Mouse (Mus musculus): ENCODE measurements around the gene Ilkap.
A peak's percentile ranks its signal among the peaks of the same experiment; 100 is the strongest.

Ilkap gene

GRCm38 (mm10) chr1:91413898-91414594 is 15.4 kb upstream of the Ilkap start, which contains the start of gene Hes6:
Gene Hes6, minus strand, starts transcription at chr1:91414038.
- peak in 1 of 2 experiments; percentile 37 for DNase-seq (ENCODE audit: low spot score in 2 of 2)

- no peak for DNase-seq (ENCODE audit: low spot score in 2 of 2)
Observed at GRCm38 (mm10) chr1:91413536-91413897, 14.9 kb upstream of the Ilkap start.

- DNase-seq (ENCODE audit: low spot score in 2 of 2): peak; percentile 82 to 84
Observed at GRCm38 (mm10) chr1:91413030-91413506, 14.5 kb upstream of the Ilkap start.

GRCm38 (mm10) chr1:91412286-91413029 is 13.8 kb upstream of the Ilkap start:
- peak in 1 of 2 experiments; percentile 11 for DNase-seq (ENCODE audit: low spot score in 2 of 2)

GRCm38 (mm10) chr1:91411631-91412285 is 13.1 kb upstream of the Ilkap start:
- DNase-seq (ENCODE audit: low spot score in 2 of 2): no peak

- no peak for DNase-seq (ENCODE audit: low spot score in 2 of 2)
Observed at GRCm38 (mm10) chr1:91407819-91408218, 9.2 kb upstream of the Ilkap start.

GRCm38 (mm10) chr1:91405406-91406169 is 7.0 kb upstream of the Ilkap start:
- no peak for DNase-seq (ENCODE audit: low spot score in 2 of 2)

GRCm38 (mm10) chr1:91404976-91405375 is 6.4 kb upstream of the Ilkap start:
- DNase-seq (ENCODE audit: low spot score in 2 of 2): no peak

GRCm38 (mm10) chr1:91397927-91398259 is 722 bp downstream of the Ilkap start:
- no peak for DNase-seq (ENCODE audit: low spot score in 2 of 2)

- DNase-seq (ENCODE audit: low spot score in 2 of 2): no peak
Observed at GRCm38 (mm10) chr1:91390369-91390768, 8.2 kb downstream of the Ilkap start.

GRCm38 (mm10) chr1:91381091-91381471 is 17.5 kb downstream of the Ilkap start:
- no peak for DNase-seq (ENCODE audit: low spot score in 2 of 2)

- peak; percentile 61 to 79 for DNase-seq (ENCODE audit: low spot score in 2 of 2)
Observed at GRCm38 (mm10) chr1:91380453-91381090, 18.0 kb downstream of the Ilkap start.

GRCm38 (mm10) chr1:91373414-91373835 is 25.2 kb downstream of the Ilkap start:
- no peak for DNase-seq (ENCODE audit: low spot score in 2 of 2)

GRCm38 (mm10) chr1:91370055-91370454 is 28.6 kb downstream of the Ilkap start:
- DNase-seq (ENCODE audit: low spot score in 2 of 2): no peak

- no peak for DNase-seq (ENCODE audit: low spot score in 2 of 2)
Observed at GRCm38 (mm10) chr1:91369408-91369807, 29.2 kb downstream of the Ilkap start.

GRCm38 (mm10) chr1:91367295-91367694 is 31.3 kb downstream of the Ilkap start:
- no peak for DNase-seq (ENCODE audit: low spot score in 2 of 2)

- peak; percentile 76 to 84 for DNase-seq (ENCODE audit: low spot score in 2 of 2)
Observed at GRCm38 (mm10) chr1:91366215-91367108, 32.2 kb downstream of the Ilkap start, which contains the start of gene Erfe. Gene Erfe, plus strand, starts transcription at chr1:91366430.

- DNase-seq (ENCODE audit: low spot score in 2 of 2): no peak
Observed at GRCm38 (mm10) chr1:91365816-91366214, 32.8 kb downstream of the Ilkap start.

- no peak for DNase-seq (ENCODE audit: low spot score in 2 of 2)
Observed at GRCm38 (mm10) chr1:91364822-91365644, 33.6 kb downstream of the Ilkap start.

Data from spleen, postnatal 14 days (tissue).